Mouse (Mus musculus) adrenal gland, postnatal 14 days (tissue): Measurements from ENCODE around the gene Sh3rf1. TPM values are rescaled to one million over a fixed set of nuclear protein-coding genes. Genes with fewer than 3 reads are reported as not detected.

Experiments used
- DNase-seq: peaks from one replicate; pipeline ENCODE4 v3.0.0; 2021; ENCODE audit warnings: mixed read lengths
- total RNA-seq: library from RNA; stranded (reverse); gene quantifications from 2 replicates; pipeline ENCODE4 v1.2.3, GENCODE M21; 2021

Sh3rf1 gene
- total RNA-seq, 1 experiment from 2014 or later = 9.3 TPM

- DNase-seq = no peak
These were observed 202.4 kb downstream of the Sh3rf1 start for GRCm38 (mm10) chr8:61426072-61426471.

GRCm38 (mm10) chr8:61426671-61427070 is 203.0 kb downstream of the Sh3rf1 start:
- DNase-seq = no peak

- DNase-seq = no peak
These were observed 204.4 kb downstream of the Sh3rf1 start for GRCm38 (mm10) chr8:61427916-61428681.

- DNase-seq = no peak
These were observed 205.3 kb downstream of the Sh3rf1 start for GRCm38 (mm10) chr8:61428821-61429482.

GRCm38 (mm10) chr8:61435481-61435880 is 211.8 kb downstream of the Sh3rf1 start:
- no peak for DNase-seq

GRCm38 (mm10) chr8:61436147-61436546 is 212.5 kb downstream of the Sh3rf1 start:
- DNase-seq = no peak

- DNase-seq = no peak
These were observed 213.1 kb downstream of the Sh3rf1 start for GRCm38 (mm10) chr8:61436586-61437304.

- DNase-seq = no peak
These were observed 213.6 kb downstream of the Sh3rf1 start for GRCm38 (mm10) chr8:61437305-61437605.

GRCm38 (mm10) chr8:61442988-61443387 is 219.3 kb downstream of the Sh3rf1 start:
- no peak for DNase-seq

GRCm38 (mm10) chr8:61444358-61444757 is 220.7 kb downstream of the Sh3rf1 start:
- DNase-seq = no peak

Other genes with a start within 250 kb of the Sh3rf1 start
- 37.9 and 38.6 TPM in 2 replicates for gene Clcn3, start 240.6 kb upstream of the Sh3rf1 start, total RNA-seq
- 13.5 and 15.8 TPM in 2 replicates for gene Nek1, start 230.7 kb upstream of the Sh3rf1 start, total RNA-seq